Mouse (Mus musculus) testis, adult 2 months (tissue): ENCODE results near the gene Slc36a1. TPM values are rescaled to one million over a fixed set of nuclear protein-coding genes. Genes with fewer than 3 reads are reported as not detected.

ENCODE experiments used
- H3K27ac ChIP-seq: fragments of 200-500 bp; 2 replicates; pipeline ENCODE4 v1.5.1; 2012; ENCODE audit warnings: low read depth, low read length; ENCODE audit not compliant: control insufficient read depth, insufficient read depth
- H3K27me3 ChIP-seq: fragments of 200-500 bp; 2 replicates; pipeline ENCODE4 v1.6.1; 2012; ENCODE audit warnings: mild to moderate bottlenecking, low read length, moderate library complexity; ENCODE audit not compliant: control insufficient read depth, insufficient read depth
- H3K36me3 ChIP-seq: fragments of 200-500 bp; 2 replicates; pipeline ENCODE4 v1.6.1; 2012; ENCODE audit warnings: mild to moderate bottlenecking, low read length; ENCODE audit not compliant: control insufficient read depth, insufficient read depth
- H3K4me1 ChIP-seq: fragments of 200-500 bp; 2 replicates; pipeline ENCODE4 v1.6.1; 2012; ENCODE audit warnings: low read length; ENCODE audit not compliant: control insufficient read depth, insufficient read depth
- H3K4me3 ChIP-seq: fragments of 200-500 bp; 2 replicates; pipeline ENCODE4 v1.5.1; 2012; ENCODE audit warnings: low read depth, mild to moderate bottlenecking, low read length, moderate library complexity, mixed read lengths; ENCODE audit not compliant: control insufficient read depth
- CTCF ChIP-seq: fragments of 200-500 bp; IDR thresholded peaks from 2 replicates; pipeline ENCODE4 v1.5.1; 2012; ENCODE audit warnings: low read depth, mild to moderate bottlenecking, inconsistent platforms, low read length, moderate library complexity; ENCODE audit not compliant: control insufficient read depth, insufficient read depth, insufficient replicate concordance
- POLR2A ChIP-seq: fragments of 200-500 bp; IDR thresholded peaks from 2 replicates; pipeline ENCODE4 v1.6.1; 2012; ENCODE audit warnings: low read depth, mild to moderate bottlenecking, inconsistent platforms, low read length, moderate library complexity; ENCODE audit not compliant: control insufficient read depth
- polyA plus RNA-seq: library from polyadenylated mRNA; depleted of rRNA; stranded (reverse); fragments of >200 nt; gene quantifications from 2 replicates; pipeline ENCODE4 v1.2.3, GENCODE M21; 2012; rRNA removed

Slc36a1 gene
- polyA plus RNA-seq: 15.2 and 18.1 TPM in 2 replicates

DNA sequence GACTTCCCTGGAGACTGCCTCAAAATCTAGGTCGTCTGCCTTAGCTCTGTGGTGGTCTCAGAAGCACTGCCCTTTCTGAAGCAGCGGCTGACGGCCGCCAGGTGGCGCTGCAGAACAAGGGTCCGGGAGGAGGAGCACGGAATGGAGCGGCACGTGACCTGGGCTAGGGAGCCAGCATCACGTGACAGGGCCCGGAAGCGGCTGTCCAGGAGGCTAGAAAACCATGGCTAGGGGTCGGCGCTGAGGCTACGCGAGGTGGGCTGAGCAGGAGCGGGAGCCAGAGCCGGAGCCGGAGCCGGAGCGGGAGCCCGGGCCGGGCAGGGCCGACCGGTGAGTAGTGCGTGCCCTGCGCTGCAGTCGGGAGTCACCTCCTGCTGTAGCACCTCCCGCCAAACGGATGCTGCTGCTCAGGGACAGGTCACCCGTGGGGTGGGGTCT is at the start of gene Slc36a1:
Gene Slc36a1 (plus strand): TSS at position 192 of the 438 bp plus-strand sequence.
- Histone ChIP-seq H3K36me3 (no peaks in the 10 kb centered on the region), H3K4me3 (peak within 1 kb of the TSS; percentile 93), H3K4me1 (peaks cover 2% of the 10 kb centered on the region; the same call in 1 of the 2 replicates), H3K27me3 (no peaks in the 10 kb centered on the region), H3K27ac (peak within 1 kb of the TSS; percentile 9; the same call in 1 of the 2 replicates)
- TF ChIP-seq CTCF (peak; percentile 100), POLR2A (peak; percentile 61; the same call in 1 of the 2 replicates)

DNA sequence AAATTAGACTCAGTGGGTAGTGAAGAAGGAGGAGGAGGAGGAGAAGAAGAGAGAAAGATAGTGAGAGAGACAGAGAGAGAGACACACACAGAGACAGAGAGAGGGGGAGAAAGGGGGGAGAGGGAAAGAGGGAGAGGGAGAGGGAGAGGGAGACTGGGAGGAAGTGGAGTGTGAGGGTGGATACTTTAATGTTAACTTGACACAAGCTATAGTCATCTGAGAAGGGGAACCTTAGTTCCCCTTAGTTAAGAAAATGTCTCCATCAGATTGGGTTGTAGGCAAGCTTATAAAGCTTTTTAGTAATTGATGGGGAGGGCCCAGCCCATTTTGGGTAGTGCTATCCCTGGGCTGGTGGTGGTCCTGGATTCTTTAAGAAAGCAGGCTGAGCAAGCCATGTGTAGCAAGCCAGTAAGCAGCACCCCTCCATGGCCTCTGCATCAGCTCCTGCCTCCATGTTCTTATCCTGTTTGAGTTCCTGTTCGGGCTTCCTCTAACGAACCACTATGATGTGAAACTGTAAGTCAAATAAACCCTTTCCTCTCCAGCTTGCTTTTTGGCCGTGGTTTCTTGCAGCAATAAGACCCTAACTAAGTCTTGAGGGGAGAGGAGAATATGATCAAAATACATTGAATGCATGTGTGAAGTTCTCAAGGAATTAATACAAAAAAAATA is 49.6 kb upstream of the Slc36a1 start:
- no peak overlapping the region for H3K4me3 ChIP-seq
- TF ChIP-seq POLR2A (no peak), CTCF (no peak)
- H3K4me1 ChIP-seq: peaks cover 5% of the 10 kb centered on the region; the same call in 1 of the 2 replicates
- H3K27ac ChIP-seq: no peak overlapping the region
- no peaks in the 10 kb centered on the region for H3K36me3 ChIP-seq
- H3K27me3 ChIP-seq: no peaks in the 10 kb centered on the region

GRCm38 (mm10) chr11:55155070-55155421 is 49.1 kb upstream of the Slc36a1 start:
- H3K4me3 ChIP-seq: no peak overlapping the region
- H3K36me3 ChIP-seq: no peaks in the 10 kb centered on the region
- no peaks in the 10 kb centered on the region for H3K27me3 ChIP-seq
- no peak overlapping the region for H3K27ac ChIP-seq
- TF ChIP-seq POLR2A: no peak
- no peak for TF ChIP-seq CTCF
- H3K4me1 ChIP-seq: peaks cover 4% of the 10 kb centered on the region; the same call in 1 of the 2 replicates

GRCm38 (mm10) chr11:55158785-55159359 is 45.3 kb upstream of the Slc36a1 start:
- TF ChIP-seq CTCF (peak; percentile 83; the same call in 1 of the 2 replicates), POLR2A (no peak)
- no peak overlapping the region for H3K27ac ChIP-seq
- H3K4me3 ChIP-seq: peak overlapping the region; percentile 37; the same call in 1 of the 2 replicates
- no peaks in the 10 kb centered on the region for H3K27me3 ChIP-seq
- H3K4me1 ChIP-seq: peaks cover 4% of the 10 kb centered on the region; the same call in 1 of the 2 replicates
- no peaks in the 10 kb centered on the region for H3K36me3 ChIP-seq

GRCm38 (mm10) chr11:55162670-55163069 is 41.5 kb upstream of the Slc36a1 start:
- TF ChIP-seq POLR2A (no peak), CTCF (peak; percentile 71)
- Histone ChIP-seq H3K4me3 (no peak overlapping the region), H3K36me3 (no peaks in the 10 kb centered on the region), H3K27me3 (no peaks in the 10 kb centered on the region), H3K4me1 (peaks cover 4% of the 10 kb centered on the region; the same call in 1 of the 2 replicates), H3K27ac (no peak overlapping the region)

DNA sequence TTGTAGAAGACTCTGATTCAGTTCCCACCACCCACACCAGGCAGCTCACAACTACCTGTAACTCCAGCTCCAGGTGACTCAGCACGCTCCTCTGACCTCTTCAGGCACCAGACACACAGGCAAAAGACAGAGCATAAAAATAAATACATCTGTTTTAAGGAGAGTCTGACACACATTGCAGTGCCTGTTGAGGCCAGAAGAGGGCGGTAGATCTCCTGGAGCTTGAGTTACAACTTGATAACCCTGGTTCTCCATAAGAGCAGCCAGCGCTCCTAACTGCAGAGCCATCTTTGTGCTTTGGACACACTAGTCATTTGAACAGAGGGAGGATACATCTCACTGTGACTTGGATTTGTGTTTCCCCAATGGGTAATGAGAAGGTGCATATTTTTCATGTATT is 39.4 kb upstream of the Slc36a1 start:
- no peak overlapping the region for H3K27ac ChIP-seq
- no peak overlapping the region for H3K4me3 ChIP-seq
- no peaks in the 10 kb centered on the region for H3K36me3 ChIP-seq
- TF ChIP-seq POLR2A (no peak), CTCF (peak; percentile 43; the same call in 1 of the 2 replicates)
- H3K4me1 ChIP-seq: no peaks in the 10 kb centered on the region
- no peaks in the 10 kb centered on the region for H3K27me3 ChIP-seq

GRCm38 (mm10) chr11:55165748-55166147 is 38.4 kb upstream of the Slc36a1 start:
- no peaks in the 10 kb centered on the region for H3K27me3 ChIP-seq
- H3K4me1 ChIP-seq: no peaks in the 10 kb centered on the region
- no peak overlapping the region for H3K27ac ChIP-seq
- no peaks in the 10 kb centered on the region for H3K36me3 ChIP-seq
- no peak for TF ChIP-seq CTCF
- TF ChIP-seq POLR2A: no peak
- H3K4me3 ChIP-seq: no peak overlapping the region
